Mouse (Mus musculus): ENCODE results near the gene Pfkfb3. TPM values are rescaled to one million over a fixed set of nuclear protein-coding genes. Genes with fewer than 3 reads are reported as not detected.

Gene Pfkfb3
- total RNA-seq, 2 experiments from 2014 or later: 6.2 to 7.9 TPM

- ATAC-seq (replicated peaks; ENCODE audit: low FRiP score, low TSS enrichment, poor library complexity, severe bottlenecking): no peak
Measured at GRCm38 (mm10) chr2:11448711-11449110, 105.2 kb downstream of the Pfkfb3 start.

- no peak for ATAC-seq (replicated peaks; ENCODE audit: low FRiP score, low TSS enrichment, poor library complexity, severe bottlenecking)
Measured at GRCm38 (mm10) chr2:11447865-11448264, 106.0 kb downstream of the Pfkfb3 start.

- no peak for ATAC-seq (replicated peaks; ENCODE audit: low FRiP score, low TSS enrichment, poor library complexity, severe bottlenecking)
Measured at GRCm38 (mm10) chr2:11445722-11446121, 108.2 kb downstream of the Pfkfb3 start.

GRCm38 (mm10) chr2:11441864-11442263 is 112.0 kb downstream of the Pfkfb3 start:
- ATAC-seq (replicated peaks; ENCODE audit: low FRiP score, low TSS enrichment, poor library complexity, severe bottlenecking): 0 out of 2 replicates have a peak, but pooled peaks have one; percentile 44

DNA sequence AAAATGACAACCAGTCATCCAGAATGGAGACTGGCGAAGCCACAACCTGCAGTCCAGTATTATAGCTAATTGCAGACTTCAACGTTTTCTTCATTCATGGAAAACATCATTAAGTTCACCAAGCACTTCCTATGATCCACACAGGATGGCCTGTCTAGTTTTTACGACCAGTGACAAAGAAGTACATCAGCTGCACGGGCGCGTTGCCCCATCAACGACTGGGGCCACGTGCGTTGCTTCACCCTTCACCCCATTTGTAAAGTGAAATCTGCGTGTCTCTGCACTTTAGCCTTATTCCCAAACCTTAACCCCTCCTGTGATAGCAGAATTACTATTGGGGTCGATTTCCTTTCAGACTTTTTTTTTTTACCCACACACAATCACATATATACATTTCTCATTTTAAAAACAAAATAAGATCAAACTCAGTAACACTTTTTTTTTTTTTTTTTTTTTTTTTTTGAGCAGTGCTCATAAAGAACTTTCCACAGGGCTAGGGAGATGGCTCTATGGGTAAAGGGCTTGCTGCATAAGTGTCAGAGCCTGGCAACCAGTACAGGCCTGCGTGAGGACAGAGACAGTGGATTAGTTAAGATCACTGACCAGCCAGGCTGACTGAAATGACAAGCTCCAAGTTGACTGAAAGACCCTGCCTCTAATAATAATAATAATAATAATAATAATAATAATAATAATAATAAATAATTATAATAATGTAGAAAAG is 115.5 kb downstream of the Pfkfb3 start:
- ATAC-seq (replicated peaks; ENCODE audit: low FRiP score, low TSS enrichment, poor library complexity, severe bottlenecking): no peak

DNA sequence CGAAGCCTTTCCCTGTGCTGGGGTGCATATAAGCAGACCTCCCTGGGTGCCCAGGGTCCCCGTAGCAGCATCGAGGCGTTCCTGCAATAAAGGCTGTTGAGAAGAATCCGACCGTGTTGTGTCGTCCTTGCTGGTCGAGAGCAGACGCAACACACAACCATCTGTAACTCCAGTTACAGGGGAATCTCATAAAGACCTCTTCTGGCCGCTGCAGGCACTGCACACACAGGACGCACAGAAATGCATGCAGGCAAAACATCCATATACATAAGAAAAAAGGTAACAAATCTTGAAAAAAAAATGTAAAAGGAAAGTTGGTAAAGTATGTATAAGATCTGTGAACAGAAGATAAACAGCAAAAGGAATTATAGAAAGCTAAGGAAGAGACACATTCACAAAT is 117.5 kb downstream of the Pfkfb3 start:
- ATAC-seq (replicated peaks; ENCODE audit: low FRiP score, low TSS enrichment, poor library complexity, severe bottlenecking): no peak

DNA sequence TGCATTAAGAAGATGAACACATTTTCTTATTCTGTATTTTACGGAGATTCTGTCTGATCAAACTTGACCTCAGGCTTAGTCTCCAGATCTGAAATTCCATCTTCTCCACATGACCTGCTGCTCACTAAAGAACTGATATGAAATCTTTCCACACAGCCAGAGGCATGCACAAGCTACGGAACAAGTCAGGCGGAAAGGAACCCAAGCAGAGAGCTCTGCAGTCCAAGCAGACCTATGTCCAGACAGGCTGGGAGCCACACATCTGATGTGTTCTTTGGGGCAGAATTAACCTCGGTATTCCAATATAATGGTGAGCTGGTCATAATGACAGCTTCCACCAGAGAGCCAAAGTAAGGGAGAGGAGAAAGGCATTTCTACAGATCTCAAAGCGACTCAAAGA is 120.5 kb downstream of the Pfkfb3 start:
- no peak for ATAC-seq (replicated peaks; ENCODE audit: low FRiP score, low TSS enrichment, poor library complexity, severe bottlenecking)

DNA sequence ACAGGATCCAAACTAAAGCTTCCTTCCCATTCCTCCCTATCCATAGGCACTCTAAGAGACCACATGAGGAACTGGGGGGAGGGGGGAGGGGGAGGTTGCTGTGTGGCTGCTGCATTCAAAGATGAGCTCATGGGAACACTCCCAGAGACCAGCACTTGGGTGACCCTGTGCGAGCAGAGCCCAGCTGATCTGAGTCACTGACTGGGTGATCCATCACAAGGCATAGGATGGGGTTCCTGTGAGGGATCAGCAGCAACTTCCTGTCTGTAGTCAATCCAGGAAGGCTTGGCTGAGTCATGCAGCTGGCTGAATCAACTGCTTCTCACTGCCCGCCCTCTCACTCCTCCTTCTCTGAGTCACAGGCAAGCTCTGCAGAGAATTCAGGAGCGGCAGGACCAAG is 124.3 kb downstream of the Pfkfb3 start:
- ATAC-seq (replicated peaks; ENCODE audit: low FRiP score, low TSS enrichment, poor library complexity, severe bottlenecking): 0 out of 2 replicates have a peak, but pooled peaks have one; percentile 12

GRCm38 (mm10) chr2:11428621-11429020 is 125.3 kb downstream of the Pfkfb3 start:
- ATAC-seq (replicated peaks; ENCODE audit: low FRiP score, low TSS enrichment, poor library complexity, severe bottlenecking): no peak

GRCm38 (mm10) chr2:11427596-11427995 is 126.3 kb downstream of the Pfkfb3 start:
- no peak for ATAC-seq (replicated peaks; ENCODE audit: low FRiP score, low TSS enrichment, poor library complexity, severe bottlenecking)

- ATAC-seq (replicated peaks; ENCODE audit: low FRiP score, low TSS enrichment, poor library complexity, severe bottlenecking): no peak
Measured at GRCm38 (mm10) chr2:11426379-11426778, 127.5 kb downstream of the Pfkfb3 start.

GRCm38 (mm10) chr2:11425421-11426131 is 128.3 kb downstream of the Pfkfb3 start:
- ATAC-seq (replicated peaks; ENCODE audit: low FRiP score, low TSS enrichment, poor library complexity, severe bottlenecking): peak; percentile 95

- no peak for ATAC-seq (replicated peaks; ENCODE audit: low FRiP score, low TSS enrichment, poor library complexity, severe bottlenecking)
Measured at GRCm38 (mm10) chr2:11424252-11424651, 129.6 kb downstream of the Pfkfb3 start.

DNA sequence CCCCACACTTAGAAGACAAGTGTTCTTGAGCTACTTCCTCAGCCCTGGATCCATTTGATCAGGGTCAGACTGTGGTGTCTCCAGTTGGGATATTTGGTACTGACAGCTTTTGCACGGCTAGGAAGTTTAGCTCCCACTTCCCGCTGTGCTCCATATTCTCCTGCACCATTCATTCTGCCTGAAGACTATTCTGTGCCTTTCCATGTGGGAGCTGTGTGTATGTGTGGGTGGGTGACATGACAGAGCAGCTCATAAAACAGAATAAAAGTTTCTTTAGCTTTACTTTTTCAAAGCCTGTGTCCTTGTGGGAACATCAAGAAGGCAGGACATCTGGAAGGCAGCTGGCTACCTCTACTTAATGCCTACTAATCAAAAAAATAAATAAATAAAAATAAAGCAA is 130.5 kb downstream of the Pfkfb3 start:
- ATAC-seq (replicated peaks; ENCODE audit: low FRiP score, low TSS enrichment, poor library complexity, severe bottlenecking): no peak

GRCm38 (mm10) chr2:11422384-11422783 is 131.5 kb downstream of the Pfkfb3 start:
- no peak for ATAC-seq (replicated peaks; ENCODE audit: low FRiP score, low TSS enrichment, poor library complexity, severe bottlenecking)

Other genes starting within 250 kb of the Pfkfb3 start
- 185 and 214 TPM in 2 replicates for gene Rbm17, start 50.1 kb upstream of the Pfkfb3 start, total RNA-seq (2014; fragmentation: Nextera tagmentation)
- 167 and 217 TPM in 2 replicates for gene Rbm17, start 50.1 kb upstream of the Pfkfb3 start, total RNA-seq (2017)
- not detected in 2 replicates for gene Gm17490, start 72.2 kb upstream of the Pfkfb3 start, total RNA-seq (2014; fragmentation: Nextera tagmentation)
- gene Gm17490, start 72.2 kb upstream of the Pfkfb3 start, total RNA-seq (2017): not detected in 2 replicates
- 0.17 TPM in 1 of 2 replicates, not detected in the other for gene Il2ra, start 88.7 kb upstream of the Pfkfb3 start, total RNA-seq (2014; fragmentation: Nextera tagmentation)
- not detected in 2 replicates for gene Il2ra, start 88.7 kb upstream of the Pfkfb3 start, total RNA-seq (2017)
- gene Il15ra, start 151.2 kb upstream of the Pfkfb3 start, total RNA-seq (2014; fragmentation: Nextera tagmentation): 10.7 and 12.3 TPM in 2 replicates
- gene Il15ra, start 151.2 kb upstream of the Pfkfb3 start, total RNA-seq (2017): 9.4 and 12.0 TPM in 2 replicates
- gene Fbh1, start 223.5 kb upstream of the Pfkfb3 start, total RNA-seq (2014; fragmentation: Nextera tagmentation): 37.2 and 38.6 TPM in 2 replicates
- gene Fbh1, start 223.5 kb upstream of the Pfkfb3 start, total RNA-seq (2017): 37.9 and 94.2 TPM in 2 replicates
- 44.9 and 64.8 TPM in 2 replicates for gene Ankrd16, start 223.8 kb upstream of the Pfkfb3 start, total RNA-seq (2014; fragmentation: Nextera tagmentation)
- gene Ankrd16, start 223.8 kb upstream of the Pfkfb3 start, total RNA-seq (2017): 9.3 and 19.4 TPM in 2 replicates

Data from megakaryocyte-erythroid progenitor cell, adult 5-6 weeks (primary cell).